Mouse (Mus musculus) heart, postnatal 0 days (tissue): ENCODE data around the gene Grid2.

Experiments used
- CTCF ChIP-seq: IDR thresholded peaks from 2 replicates; pipeline ENCODE4 v1.5.1; 2016; ENCODE audit warnings: antibody characterized with exemption, control low read depth, low read depth
- EP300 ChIP-seq: IDR thresholded peaks from 2 replicates; pipeline ENCODE4 v1.6.1; 2016; ENCODE audit warnings: antibody characterized with exemption, low read depth

- TF ChIP-seq CTCF = no peak
- TF ChIP-seq EP300 = no peak
Measured at GRCm38 (mm10) chr6:63590681-63591080, 335.0 kb downstream of the Grid2 start.
